Mouse (Mus musculus) 3T3-L1 (cell line): ENCODE measurements around the gene Grk4.
A peak's percentile ranks its signal among the peaks of the same experiment; 100 is the strongest.
"Not testable (repeated sequence)": the region's sequence is repeated elsewhere in the genome, so short reads cannot be mapped to it uniquely, and the experiment has no call there.

ENCODE experiments used
- DNase-seq: peaks from one replicate; pipeline ENCODE4 v3.0.0-alpha.2; 2015; ENCODE audit warnings: low read depth, low spot score

Gene Grk4

DNA sequence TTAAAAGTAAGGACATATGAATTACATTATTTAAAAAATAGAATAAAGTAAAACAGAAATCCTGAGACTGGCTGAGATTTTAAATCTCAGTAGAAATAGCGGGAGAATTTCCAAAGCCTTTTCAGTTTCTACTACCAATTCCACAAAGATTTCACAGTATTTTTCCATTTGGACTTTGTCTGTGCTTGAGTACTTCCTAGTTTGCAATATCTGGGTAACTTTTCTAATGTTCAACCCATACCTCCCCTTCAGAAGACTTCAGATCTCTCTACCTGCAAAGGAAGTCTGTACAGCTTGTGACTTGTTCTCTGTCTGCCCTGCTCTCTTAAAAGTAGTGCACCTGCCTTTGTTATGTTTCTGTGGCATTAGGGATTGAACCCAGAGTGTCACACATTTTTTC is 48.3 kb downstream of the Grk4 start:
- no peak for DNase-seq

DNA sequence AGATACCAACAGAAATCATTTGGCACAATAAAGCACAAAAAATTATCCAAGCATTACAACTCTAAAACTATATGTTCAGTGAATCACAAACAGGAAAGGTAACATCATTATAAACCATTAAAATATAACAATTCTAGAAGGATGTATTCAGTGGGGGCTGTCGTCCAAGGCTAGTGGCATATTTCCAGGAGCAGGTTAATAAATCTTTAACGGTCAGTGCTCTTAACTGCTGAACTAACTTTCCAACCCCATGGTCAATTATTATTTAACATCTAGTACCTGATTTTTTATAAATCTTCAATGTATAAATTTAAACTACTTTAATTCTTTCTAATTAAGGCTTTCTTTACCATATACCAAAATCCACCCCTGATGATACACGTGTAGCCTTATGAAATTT is 54.2 kb downstream of the Grk4 start:
- not testable (repeated sequence) for DNase-seq

DNA sequence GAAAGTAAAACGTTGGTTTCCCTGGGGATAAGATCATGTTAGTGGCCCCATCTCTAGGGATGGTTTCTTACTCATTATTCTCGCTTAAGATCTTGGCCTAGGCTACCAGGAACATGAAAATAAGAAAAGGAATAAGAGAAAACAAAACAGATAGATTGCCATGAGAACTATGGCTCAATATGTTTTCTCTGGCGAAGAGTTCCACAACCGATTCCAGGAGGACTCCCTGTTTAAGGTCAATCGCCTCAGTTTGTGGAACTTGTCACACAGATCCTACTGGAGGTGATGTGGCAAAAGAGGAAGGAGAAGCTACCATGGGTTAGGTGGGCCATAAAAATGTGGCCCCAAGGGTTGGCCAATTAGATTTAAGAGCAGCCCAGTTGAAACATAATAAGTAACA is 54.6 kb downstream of the Grk4 start:
- DNase-seq, result no peak

DNA sequence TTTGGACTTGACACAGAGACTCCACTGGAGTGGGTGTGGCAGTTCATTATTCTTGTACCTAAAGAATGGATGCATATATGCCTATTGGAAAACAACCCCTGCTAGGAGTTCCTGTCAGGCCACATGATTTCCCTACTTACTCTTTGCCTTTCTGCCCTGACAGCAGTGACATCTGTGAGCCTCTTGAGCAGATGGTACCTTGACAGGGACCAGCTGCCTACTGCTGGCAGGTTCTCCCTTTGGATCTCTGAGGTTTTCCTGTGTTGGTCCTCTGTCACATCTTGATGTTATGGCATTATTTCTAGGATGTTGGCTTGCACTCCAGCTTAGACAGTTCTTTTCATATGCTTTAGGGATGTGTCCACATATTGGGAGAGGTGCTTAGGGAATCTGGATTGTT is 69.0 kb downstream of the Grk4 start:
- DNase-seq, result no peak

DNA sequence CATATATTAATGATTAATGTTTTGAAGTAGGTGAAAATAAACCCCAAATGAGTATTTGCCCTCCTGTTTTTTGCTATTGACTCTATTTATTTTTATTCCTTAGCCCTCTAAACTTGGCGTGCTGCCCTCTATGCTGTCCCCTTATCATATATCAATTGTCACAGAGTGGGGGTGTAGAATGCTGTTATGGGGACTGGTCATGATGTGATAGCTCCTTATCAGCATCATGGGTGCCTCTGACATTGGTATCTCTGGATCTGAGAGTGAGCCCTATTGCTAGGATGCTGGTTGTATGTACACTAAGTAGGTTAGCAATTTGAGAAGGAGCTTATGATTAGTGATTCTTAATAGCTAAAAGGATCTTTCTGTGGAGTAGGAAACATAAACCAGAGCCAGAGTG is 70.1 kb downstream of the Grk4 start:
- DNase-seq, result no peak

DNA sequence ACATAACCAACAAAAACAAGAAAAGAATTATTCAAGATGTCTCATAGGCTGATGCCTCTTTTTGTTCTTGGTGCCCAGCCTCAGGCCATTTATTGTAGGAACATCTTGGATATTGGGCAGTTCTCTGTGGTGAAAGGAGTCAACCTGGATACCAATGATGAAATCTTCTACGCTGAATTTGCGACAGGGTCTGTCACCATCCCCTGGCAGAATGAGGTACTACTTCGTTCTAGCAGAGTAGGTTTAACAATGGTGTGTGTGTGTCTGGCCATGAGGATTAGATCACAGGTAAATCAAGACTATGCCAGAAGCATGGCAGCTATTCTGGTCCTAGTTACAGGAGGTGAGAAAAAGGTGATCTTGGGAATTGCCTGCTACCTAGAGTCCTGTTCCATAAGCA is 91.3 kb downstream of the Grk4 start:
- DNase-seq, result no peak

GRCm38 (mm10) chr5:34758762-34759161 is 98.6 kb downstream of the Grk4 start:
- peak; percentile 82 for DNase-seq

GRCm38 (mm10) chr5:34760850-34761508 is 100.8 kb downstream of the Grk4 start:
- no peak for DNase-seq

GRCm38 (mm10) chr5:34761509-34761908 is 101.3 kb downstream of the Grk4 start, which contains the start of gene Htt:
Gene Htt (plus strand): TSS chr5:34761740.
- DNase-seq, result peak; percentile 97

DNA sequence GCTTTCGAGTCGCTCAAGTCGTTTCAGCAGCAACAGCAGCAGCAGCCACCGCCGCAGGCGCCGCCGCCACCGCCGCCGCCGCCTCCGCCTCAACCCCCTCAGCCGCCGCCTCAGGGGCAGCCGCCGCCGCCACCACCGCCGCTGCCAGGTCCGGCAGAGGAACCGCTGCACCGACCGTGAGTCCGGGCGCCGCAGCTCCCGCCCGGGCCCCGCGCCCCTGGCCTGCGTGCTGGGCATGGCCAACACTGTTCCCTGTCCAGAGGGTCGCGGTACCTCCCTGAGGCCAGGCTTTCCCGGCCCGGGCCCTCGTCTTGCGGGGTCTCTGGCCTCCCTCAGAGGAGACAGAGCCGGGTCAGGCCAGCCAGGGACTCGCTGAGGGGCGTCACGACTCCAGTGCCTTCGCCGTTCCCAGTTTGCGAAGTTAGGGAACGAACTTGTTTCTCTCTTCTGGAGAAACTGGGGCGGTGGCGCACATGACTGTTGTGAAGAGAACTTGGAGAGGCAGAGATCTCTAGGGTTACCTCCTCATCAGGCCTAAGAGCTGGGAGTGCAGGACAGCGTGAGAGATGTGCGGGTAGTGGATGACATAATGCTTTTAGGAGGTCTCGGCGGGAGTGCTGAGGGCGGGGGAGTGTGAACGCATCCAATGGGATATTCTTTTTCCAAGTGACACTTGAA is 101.9 kb downstream of the Grk4 start:
- DNase-seq, result peak; percentile 65

- peak; percentile 35 for DNase-seq
Observed at GRCm38 (mm10) chr5:34771818-34772217, 111.6 kb downstream of the Grk4 start.

GRCm38 (mm10) chr5:34772696-34773245 is 112.6 kb downstream of the Grk4 start:
- peak; percentile 72 for DNase-seq

DNA sequence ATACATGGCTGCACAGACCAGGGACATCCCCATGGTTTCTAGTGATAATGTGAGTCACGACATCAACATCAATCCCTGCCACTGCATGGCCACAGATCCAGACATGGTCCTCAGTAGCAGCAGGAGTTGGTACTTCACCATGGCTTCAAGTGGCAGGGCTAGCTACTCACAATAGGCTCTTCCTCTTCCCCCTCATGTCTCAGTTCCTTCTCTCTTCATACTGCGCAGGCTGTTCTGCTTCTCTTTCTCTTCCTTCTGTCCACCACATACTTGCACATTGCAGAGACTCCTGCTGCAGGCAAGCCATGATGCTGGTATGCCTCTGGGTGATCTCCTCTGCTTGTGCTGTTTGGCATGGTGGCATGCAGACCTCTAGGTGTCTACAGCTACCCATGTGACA is 113.2 kb downstream of the Grk4 start:
- peak; percentile 13 for DNase-seq

DNA sequence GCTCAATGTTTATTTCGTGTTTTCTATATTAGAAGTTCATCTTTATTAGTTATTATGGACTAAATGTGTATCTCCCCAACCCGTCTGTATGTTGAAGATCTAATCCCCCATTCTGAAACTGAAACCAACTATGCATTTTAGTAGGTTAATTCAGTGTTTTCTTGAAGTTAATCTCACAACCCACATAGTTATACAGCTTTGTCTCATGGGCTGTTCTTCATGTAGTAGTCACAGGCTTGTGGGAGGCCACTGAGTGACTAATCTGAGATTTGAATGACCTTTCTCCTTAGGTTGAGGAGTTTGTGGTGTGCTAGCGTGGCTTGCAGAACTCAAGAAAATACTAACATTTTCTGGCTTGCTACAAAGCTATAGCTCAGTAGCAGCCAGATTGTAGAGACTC is 124.8 kb downstream of the Grk4 start:
- DNase-seq, result peak; percentile 76

DNA sequence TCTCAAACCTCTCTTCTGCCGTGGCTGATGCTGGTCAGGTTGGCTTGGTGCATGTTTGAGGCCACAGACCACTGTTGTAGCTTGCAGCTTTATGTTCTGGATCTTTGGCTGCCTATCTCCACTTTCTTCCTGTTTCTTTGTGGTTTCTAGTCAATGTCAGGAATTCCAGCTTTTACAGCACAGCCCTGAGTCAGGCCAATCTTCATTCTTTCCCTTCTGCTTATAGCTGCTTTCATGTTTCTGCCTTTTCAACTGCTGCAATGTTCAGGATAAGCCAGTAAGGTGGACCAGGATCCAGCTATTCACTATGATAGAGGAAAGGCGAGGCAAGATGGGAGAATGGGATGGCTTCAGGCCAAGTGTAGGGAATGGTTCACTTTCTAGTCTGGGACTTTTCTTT is 131.0 kb downstream of the Grk4 start:
- DNase-seq, result peak; percentile 70

- no peak for DNase-seq
Observed at GRCm38 (mm10) chr5:34800292-34800953, 140.2 kb downstream of the Grk4 start.
